Mouse (Mus musculus) kidney, adult 2 months (tissue): ENCODE data around the gene Ubqln4. TPM values are rescaled to one million over a fixed set of nuclear protein-coding genes. Genes with fewer than 3 reads are reported as not detected.
"Not testable (repeated sequence)": the region's sequence is repeated elsewhere in the genome, so short reads cannot be mapped to it uniquely, and the experiment has no call there.

Source experiments
- DNase-seq: peaks from one replicate; pipeline ENCODE4 v3.0.0; 2021
- H3K27ac ChIP-seq: fragments of 200-500 bp; 2 replicates; pipeline ENCODE4 v1.5.1; 2012; ENCODE audit warnings: low read depth, low read length, control low read depth, inconsistent platforms; ENCODE audit not compliant: insufficient read depth
- H3K27me3 ChIP-seq: fragments of 200-500 bp; replicated peaks from 2 replicates; pipeline ENCODE4 v1.6.1; 2012; ENCODE audit warnings: mild to moderate bottlenecking, moderate library complexity, low read length, inconsistent platforms; ENCODE audit not compliant: control insufficient read depth, insufficient read depth
- H3K36me3 ChIP-seq: fragments of 200-500 bp; 2 replicates; pipeline ENCODE4 v1.6.1; 2012; ENCODE audit warnings: mild to moderate bottlenecking, moderate library complexity, low read length, inconsistent platforms; ENCODE audit not compliant: control insufficient read depth, insufficient read depth
- H3K4me1 ChIP-seq: fragments of 200-500 bp; 2 replicates; pipeline ENCODE4 v1.6.1; 2011; ENCODE audit warnings: low read length; ENCODE audit not compliant: control insufficient read depth, insufficient read depth
- H3K4me3 ChIP-seq: fragments of 200-500 bp; 2 replicates; pipeline ENCODE4 v1.5.1; 2011; ENCODE audit warnings: mild to moderate bottlenecking, low read depth, low read length, control low read depth; ENCODE audit not compliant: insufficient read depth
- CTCF ChIP-seq: fragments of 200-500 bp; conservative IDR thresholded peaks from 2 replicates; pipeline ENCODE4 v1.5.1; 2011; ENCODE audit warnings: low read depth, mild to moderate bottlenecking, control low read depth, low read length, moderate library complexity, mixed read lengths; ENCODE audit not compliant: insufficient read depth, insufficient read length
- POLR2A ChIP-seq: fragments of 200-500 bp; IDR thresholded peaks from one replicate; pipeline ENCODE4 v1.6.1; 2011; ENCODE audit warnings: low read depth, low read length, control low read depth
- WGBS: fragments of 180-500 bp; shearing (Covaris S2); methylation state at CpG from one replicate; pipeline ENCODE4 v1.1.7; 2018; 5-methylcytosine and 5-hydroxymethylcytosine counted together
- polyA plus RNA-seq: library from polyadenylated mRNA; depleted of rRNA; stranded (reverse); fragments of >200 nt; gene quantifications from 2 replicates; pipeline ENCODE4 v1.2.3, GENCODE M21; 2012

Gene Ubqln4
- polyA plus RNA-seq, 1 experiment = 59.9 TPM

DNA sequence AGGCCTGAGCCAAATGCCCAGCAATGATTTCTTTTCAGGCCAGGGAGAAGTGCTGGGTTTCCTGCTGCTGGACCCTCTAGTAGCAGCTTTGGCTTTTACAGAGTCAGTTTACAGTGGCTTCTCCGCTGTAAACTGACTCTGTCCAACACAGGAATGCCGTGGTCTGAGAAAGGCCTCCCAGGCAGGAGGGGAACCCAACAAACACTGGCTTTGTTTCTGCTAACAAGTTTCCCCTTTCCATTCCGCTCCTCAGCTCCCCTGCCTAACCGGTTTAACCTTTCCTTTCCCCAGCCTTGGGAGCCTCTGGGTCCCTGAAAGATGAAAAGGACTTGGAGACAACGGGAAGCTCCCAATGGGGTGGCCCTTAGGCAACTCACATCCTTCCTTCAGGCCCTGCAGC lies 36.7 kb downstream of the Ubqln4 start:
- no peak for TF ChIP-seq POLR2A
- no peak for TF ChIP-seq CTCF
- Histone ChIP-seq H3K27ac (no peak overlapping the region), H3K4me1 (peaks cover 10% of the 10 kb centered on the region), H3K36me3 (peaks cover 5% of the 10 kb centered on the region), H3K4me3 (no peak overlapping the region), H3K27me3 (no peaks in the 10 kb centered on the region)
- no peak for DNase-seq
- 37% methylated on average over 5 of the region's 5 CpGs for WGBS

DNA sequence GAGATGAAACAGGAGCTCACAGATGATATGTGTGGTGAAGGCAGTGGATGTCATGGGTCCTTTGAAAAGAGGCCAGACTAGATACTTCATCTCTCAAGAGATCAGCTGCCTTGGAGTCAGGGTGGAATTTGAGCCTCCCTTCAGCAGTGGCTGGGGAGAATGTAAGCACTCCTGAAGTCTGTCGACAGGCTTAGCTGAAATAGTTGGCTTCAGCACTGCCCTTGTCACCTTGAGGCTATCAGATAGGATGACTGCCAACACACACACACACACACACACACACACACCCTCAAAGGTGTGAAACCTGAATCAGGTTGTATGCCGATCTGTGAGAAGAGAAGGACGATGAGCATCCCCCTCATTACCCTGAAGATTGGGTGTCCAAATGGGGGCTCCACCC lies 37.5 kb downstream of the Ubqln4 start:
- Histone ChIP-seq H3K36me3 (peaks cover 5% of the 10 kb centered on the region), H3K27me3 (no peaks in the 10 kb centered on the region), H3K27ac (no peak overlapping the region), H3K4me1 (peaks cover 10% of the 10 kb centered on the region), H3K4me3 (no peak overlapping the region)
- no peak for TF ChIP-seq CTCF
- no peak for TF ChIP-seq POLR2A
- no peak for DNase-seq
- WGBS = 55% methylated on average over 3 of the region's 3 CpGs

DNA sequence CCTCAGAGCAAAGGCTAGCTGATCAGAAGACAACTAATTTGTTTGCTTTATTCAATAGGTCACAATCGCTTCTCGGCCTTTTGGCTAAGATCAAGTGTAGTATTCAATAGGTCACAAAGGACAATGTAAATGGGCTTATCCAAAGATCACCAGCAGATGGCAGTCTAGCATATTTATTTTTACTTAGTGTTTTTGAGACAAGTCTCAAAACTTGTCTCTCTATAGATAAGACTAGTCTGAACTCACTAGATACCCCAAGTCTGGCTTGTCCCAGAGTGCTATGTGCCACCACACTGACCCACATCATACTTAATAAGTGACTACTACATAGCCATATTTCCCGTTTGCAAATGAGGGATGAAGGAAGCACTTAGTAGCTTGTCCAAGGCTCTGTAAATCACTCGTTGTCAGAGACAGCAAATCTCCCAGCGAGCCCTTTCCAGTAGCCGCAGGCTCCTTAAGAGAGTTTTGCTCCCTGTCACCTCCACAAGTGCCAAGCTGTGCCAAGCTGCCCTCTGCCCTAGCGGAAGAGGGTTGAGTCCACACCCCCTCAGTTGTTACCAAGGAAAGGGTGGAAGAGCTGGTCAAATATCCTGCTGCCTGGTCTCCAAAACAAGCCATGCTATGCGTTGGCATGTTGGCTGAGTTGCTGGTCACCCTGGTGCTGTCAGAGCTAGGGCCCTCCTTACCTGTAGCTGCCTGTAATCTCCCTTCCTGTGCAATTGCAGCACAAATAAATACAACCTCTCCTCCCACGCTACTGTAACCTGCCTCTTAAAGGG lies 38.6 kb downstream of the Ubqln4 start:
- WGBS = 5% methylated on average over 9 of the region's 9 CpGs

DNA sequence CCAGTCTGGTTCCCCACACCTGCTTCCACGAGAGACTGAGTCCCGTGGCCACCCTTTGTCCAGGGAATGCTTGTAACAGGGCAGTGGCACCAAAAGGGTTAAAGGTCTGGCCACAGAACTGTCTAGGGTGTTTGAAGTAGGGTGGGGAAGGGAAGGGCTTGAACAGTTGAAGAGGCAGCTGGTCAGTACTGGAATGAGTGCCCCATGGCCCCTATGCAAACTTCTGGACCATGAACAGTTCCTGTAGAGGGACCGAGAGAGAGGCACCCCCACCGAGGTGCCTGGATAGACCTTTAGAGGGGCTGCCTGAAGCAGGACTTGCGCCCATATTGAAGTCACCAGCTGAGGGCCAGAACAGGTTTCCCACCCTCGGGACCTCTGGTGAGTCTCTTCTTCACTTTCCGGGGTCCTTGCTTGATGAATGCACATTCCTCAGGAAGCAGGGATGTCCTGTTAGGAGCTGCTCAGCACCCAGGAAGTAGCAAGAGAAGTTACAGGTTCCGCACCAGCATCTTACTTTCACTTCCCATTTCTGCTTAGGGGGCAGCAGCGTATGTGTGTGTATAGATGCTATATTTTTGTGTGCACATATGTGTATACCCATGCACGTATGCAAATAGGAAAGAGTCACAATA lies 39.5 kb downstream of the Ubqln4 start:
- Histone ChIP-seq H3K4me1 (peaks cover 10% of the 10 kb centered on the region), H3K27ac (no peak overlapping the region), H3K36me3 (no peaks in the 10 kb centered on the region; the same call in 1 of the 2 replicates), H3K27me3 (no peaks in the 10 kb centered on the region), H3K4me3 (no peak overlapping the region)
- TF ChIP-seq POLR2A (no peak), CTCF (no peak)
- DNase-seq = no peak
- WGBS = 51% methylated on average over 10 of the region's 10 CpGs

More for the DNA sequence above, 38.6 kb downstream of the Ubqln4 start:
- Histone ChIP-seq H3K4me1 (peaks cover 10% of the 10 kb centered on the region), H3K27ac (peak overlapping the region; percentile 66), H3K36me3 (peaks cover 1% of the 10 kb centered on the region), H3K4me3 (peak overlapping the region; percentile 45), H3K27me3 (no peaks in the 10 kb centered on the region)
- peak; percentile 74 for DNase-seq
- TF ChIP-seq POLR2A (no peak), CTCF (0 out of 2 replicates have a peak, but pooled peaks have one; percentile 4)

DNA sequence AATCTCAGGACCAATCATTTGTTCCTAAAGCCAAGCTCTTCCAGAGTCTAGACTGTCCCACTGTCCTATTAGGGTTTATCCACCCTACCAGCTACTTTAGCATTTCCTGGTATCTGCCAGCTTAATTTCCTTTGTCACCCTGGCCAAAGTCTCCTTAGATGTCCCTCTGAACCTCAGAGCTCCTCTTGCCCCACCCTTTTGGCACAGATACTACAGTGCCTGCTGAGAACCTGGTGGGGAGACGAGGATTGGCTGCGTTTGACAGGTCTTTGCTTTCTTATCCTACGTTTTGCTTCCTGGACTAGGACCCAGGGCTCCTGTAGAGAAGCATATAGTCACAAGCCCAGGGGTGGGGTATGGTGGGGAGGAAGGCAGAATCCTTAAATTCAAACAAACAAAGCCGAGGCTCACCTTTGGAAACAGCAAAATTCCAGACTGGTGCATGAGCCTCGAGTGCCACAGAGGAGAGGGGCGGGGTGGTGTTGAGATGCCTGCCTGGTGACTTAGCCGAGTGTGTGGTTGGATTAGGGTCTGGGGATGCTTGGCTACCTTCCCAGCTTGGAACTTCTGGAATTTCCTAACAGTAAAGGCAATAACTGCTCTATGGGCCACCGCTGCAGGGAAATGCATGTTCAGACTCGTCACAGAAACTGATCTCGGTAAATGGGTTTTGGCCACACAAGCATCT lies 40.5 kb downstream of the Ubqln4 start:
- 38% methylated on average over 10 of the region's 10 CpGs for WGBS
- peak; percentile 78 for DNase-seq
- Histone ChIP-seq H3K27me3 (no peaks in the 10 kb centered on the region), H3K4me3 (no peak overlapping the region), H3K27ac (no peak overlapping the region), H3K36me3 (no peaks in the 10 kb centered on the region), H3K4me1 (peaks cover 10% of the 10 kb centered on the region)
- TF ChIP-seq POLR2A = no peak
- no peak for TF ChIP-seq CTCF

DNA sequence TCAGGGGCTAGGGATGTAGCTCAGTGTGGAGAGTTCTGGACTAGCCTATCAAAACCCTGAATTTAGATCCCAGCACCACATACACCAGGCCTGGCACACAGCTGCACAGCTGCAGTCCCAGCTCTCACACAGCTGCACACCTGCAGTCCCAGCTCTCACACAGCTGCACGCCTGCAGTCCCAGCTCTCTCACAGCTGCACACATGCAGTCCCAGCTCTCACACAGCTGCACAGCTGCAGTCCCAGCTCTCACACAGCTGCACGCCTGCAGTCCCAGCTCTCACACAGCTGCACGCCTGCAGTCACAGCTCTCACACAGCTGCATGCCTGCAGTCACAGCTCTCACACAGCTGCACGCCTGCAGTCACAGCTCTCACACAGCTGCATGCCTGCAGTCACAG lies 43.0 kb downstream of the Ubqln4 start:
- H3K4me3 ChIP-seq, DNase-seq, H3K4me1 ChIP-seq, H3K36me3 ChIP-seq, H3K27ac ChIP-seq, H3K27me3 ChIP-seq: not testable (repeated sequence)
- 96% methylated on average over 4 of the region's 4 CpGs for WGBS

DNA sequence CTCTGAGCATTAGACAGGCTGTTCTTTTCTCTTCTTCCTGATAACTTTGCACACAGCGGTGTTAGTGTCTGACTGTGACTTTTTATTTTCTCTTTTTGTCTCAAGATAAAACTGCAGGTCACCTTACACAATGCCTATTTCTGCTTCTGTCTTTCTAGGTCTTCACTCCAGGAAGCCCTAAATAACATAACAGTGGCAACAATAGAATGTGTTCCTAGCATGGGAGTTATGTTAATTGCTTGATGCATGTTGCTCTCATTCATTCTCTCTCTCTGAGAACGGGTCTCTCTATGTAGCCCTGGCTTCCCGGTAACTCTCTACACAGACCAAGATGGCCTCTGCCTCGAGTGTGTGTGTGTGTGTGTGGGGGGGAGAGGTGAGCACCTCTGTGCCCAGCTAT lies 48.9 kb downstream of the Ubqln4 start:
- H3K36me3 ChIP-seq = no peaks in the 10 kb centered on the region
- no peak for DNase-seq
- H3K27me3 ChIP-seq = no peaks in the 10 kb centered on the region
- no peak overlapping the region for H3K4me3 ChIP-seq
- H3K27ac ChIP-seq = no peak overlapping the region
- 66% methylated on average over 4 of the region's 4 CpGs for WGBS
- no peaks in the 10 kb centered on the region; the same call in 1 of the 2 replicates for H3K4me1 ChIP-seq
- TF ChIP-seq POLR2A (no peak), CTCF (no peak)
